Mouse (Mus musculus) spleen, adult 18-20 months (tissue): Measurements from ENCODE around the gene Poldip3.
"Not testable (repeated sequence)": the region's sequence is repeated elsewhere in the genome, so short reads cannot be mapped to it uniquely, and the experiment has no call there.

Source experiments
- DNase-seq, 2 experiments: peaks; one replicate each; pipeline ENCODE4 v3.0.0; 2022; ENCODE audit warnings: mixed read lengths in 2 of 2

Gene Poldip3

DNA sequence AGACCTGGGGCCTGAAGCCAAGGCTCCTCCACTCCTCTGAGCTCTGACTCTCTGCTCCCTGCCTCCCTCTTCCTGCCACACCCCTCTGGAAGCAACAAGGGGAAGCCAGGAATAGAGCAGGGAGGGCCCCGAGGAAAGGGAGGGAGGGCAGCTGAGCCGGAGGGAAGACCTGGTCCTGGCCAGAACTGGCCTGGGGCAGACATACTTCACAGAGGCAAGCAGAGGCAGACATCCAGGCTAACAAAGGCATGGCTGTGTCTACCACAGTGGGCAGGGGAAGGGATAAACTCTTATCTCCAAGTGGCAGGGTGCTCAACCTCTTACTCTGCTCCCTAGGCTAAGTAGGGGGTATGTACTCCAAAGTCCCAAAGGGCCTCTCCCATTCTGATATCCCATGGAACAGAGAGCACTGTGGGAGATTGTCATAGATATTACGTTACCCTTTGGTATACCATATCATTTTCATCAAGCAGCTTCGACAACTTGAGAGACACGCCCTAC, 15.8 kb upstream of the Poldip3 start:
- no peak for DNase-seq

DNA sequence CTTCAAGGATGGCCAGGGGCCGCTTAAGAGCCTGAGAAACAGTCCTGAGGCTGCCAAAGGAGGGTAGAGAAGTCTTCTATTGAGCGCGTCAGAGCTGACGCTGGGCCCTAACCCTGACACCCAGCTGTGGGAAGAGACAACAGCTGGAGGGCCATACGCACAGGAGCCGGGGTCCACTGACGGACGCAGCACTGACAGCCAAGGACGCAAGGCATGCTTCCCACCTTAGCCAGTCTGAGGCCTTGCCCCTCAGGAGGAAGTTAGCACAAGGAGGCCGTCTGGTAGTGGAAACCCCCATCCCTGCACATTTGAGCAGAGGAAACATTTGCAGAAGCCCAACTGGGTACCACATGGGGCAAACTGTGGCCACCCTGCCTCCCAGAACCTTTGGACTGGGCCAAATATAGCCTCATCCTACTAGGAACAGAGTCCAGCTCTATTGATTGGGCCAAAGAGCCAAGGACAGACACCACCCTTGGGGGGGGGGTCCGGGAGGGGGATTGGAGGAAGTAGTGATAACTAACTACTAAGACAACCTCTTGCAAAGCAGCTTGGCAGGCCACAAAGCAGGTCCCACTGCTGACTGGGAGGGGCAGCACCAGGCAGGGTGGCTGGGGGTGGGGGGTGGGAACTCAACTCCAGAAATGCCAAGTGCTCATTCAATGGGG, 13.8 kb upstream of the Poldip3 start:
- DNase-seq, result no peak

DNA sequence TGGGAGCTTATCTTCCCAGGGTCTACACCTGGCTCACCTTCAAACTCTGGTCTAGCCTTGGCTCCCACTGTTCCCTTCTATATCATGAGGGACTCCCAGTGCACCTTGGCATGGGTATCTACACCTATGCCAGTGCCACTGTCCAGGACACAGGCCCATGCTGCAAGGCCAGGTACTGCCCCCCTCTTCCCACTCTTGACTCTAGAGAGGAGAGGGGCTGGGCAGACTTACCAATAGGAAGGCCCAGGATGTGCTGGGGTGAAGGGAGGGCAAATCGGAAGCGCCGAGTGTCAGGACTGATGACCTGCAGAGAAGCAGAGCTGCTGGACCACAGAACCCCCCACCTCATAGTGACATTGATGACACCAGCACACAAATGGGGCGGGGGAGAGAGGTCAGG, 12.8 kb upstream of the Poldip3 start:
- DNase-seq, result no peak

DNA sequence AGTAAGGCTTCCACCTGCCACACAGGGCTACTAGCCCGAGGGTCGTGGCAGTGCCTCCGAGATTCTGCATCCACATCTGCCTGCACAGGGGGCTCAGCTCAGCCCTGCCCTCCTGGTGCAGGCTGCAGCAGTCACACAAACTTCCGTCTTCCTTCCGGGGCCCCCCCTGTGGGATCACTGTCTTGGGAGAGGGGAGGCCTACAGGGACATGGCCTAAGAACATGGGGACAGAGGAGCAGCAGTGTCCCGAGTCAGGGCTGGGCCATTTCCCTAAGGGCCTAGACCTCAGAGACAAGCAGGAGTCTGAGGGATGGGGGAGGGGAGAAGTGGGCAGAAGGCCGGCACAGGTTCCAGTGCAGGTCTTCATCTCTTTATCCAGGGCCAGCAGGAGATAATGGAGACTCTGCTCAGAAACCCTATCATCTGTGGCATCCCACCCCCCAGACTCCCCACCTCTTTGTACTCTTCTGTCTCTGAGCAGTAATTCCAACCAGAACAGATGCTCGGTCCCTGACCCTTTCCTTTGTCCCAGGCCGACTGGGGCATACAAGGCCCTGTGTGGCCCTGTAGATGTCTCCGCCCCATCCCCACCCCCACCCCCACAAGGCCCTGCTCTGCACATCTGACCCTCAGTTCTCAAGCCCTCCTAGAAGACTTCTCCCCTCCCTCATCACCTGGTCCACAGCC, 12.0 kb upstream of the Poldip3 start:
- DNase-seq, result no peak

DNA sequence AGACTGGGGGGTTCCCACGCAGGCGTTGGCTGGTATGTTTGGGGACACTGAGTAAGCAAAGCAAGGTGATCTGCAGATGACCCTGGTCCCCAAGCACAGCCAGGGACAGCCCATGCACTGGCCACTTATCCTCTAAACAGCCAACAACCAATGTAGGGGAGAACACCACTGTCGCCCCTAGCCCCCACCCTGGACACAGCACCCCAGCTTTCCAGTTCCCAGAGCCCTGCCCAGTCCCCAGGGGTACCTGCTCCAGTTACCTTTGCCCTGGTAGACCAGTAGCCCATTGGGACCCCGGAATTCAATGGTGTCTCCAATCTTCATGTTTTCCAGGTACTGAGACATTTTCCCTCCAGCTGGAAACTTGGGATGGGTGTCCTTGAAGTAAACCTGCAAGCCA, 11.4 kb upstream of the Poldip3 start:
- no peak for DNase-seq

DNA sequence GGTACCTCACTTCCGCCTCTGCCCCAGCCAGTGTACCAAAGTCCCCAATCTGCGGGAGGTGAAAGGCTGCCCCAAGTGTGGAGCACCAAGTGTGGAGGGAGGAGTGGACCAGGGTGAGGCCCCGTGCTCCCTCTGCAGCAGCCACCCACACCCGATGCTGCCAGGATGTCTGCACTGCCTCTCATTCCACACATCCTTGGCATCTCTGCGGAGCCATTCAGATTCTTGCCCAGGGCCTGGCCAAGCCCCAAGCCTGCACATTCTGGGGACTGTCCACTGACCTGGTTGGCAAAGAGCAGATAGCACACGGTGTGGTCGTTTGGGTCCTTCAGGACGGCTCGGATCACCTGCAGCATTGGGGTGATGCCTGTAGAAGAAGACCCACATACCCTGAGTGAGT, 10.6 kb upstream of the Poldip3 start:
- no peak for DNase-seq

DNA sequence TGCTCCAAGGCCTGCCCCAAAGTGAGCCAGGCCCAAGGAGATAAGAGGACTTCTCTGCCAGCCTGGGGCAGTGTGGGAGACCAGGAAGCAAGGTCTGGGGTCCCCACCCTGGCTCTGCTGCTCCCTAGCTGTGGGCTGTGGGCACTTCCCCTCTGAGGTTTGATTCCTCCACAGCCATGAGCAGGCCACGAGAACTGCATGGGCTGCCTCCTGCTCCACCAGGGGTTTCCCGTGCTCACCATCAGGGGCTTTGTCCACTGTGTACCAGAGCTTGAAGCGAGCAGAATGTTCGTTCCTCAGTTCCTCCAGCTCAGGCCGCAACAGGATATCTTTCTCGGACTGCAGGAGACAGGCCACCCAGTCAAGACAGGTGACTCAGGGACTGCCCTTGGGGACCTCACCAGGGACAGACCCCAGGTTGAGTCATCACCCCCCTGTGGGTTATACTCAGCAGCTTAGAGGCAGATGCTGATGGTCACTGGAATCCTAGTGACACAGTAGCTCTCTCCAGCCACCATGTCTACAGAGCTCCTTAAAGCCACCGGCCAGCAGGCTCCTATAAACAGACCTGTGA, 9.5 kb upstream of the Poldip3 start:
- no peak for DNase-seq

DNA sequence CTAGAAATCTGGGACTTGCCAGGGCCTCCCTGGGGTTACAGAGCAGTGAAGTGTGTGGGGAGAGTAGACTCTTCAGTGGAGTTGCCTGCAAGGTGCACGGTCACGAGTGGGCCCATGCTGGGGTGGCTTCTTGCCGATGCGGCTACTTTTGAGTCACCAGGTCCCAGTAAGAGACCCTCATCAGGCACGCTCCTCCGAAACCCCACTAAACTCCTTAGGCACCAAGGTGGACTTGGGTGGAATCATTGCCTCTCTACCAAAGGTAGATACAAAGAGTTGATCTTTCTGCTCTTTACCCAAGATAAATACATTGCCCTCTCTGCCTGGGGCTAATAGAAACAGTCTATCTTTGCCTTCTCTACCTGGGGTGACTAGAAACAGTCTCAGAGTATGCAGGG, 8.5 kb upstream of the Poldip3 start:
- DNase-seq, result no peak

DNA sequence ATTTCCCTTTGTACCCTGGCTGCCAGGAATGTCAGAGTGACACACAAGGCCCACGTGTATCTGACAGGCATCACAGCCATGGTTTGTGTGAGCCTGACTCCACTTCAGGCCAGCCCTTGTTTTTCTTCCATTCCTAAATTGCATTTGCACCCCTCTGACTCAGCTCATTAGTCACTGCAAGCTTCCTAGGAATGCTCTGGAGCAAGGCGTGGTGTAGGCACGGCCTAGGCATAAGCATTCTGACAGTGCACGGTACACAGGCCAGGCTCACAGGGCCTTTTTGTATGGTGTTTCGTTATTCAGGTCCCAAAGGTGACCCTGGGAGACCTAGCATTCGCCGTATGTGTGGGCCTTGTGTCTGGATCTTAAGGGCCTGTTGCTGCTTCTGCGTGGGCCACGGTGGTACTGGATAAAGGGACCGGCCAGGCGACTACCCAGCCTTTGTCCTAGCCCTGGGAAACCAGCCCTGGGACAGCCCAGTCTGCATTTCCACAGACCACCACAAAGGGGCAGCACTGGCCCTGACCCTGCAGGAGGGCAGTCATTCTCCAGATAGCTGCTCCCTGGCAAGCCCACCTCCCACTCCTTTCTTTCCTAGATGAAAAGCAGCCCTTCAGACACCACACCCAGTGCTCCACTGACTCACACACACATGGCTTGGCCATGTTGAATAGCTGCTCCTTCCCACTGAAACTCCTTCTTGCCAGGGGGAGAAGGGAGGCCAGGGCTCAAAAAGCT, 7.9 kb upstream of the Poldip3 start:
- DNase-seq, result peak; percentile 32 to 65

DNA sequence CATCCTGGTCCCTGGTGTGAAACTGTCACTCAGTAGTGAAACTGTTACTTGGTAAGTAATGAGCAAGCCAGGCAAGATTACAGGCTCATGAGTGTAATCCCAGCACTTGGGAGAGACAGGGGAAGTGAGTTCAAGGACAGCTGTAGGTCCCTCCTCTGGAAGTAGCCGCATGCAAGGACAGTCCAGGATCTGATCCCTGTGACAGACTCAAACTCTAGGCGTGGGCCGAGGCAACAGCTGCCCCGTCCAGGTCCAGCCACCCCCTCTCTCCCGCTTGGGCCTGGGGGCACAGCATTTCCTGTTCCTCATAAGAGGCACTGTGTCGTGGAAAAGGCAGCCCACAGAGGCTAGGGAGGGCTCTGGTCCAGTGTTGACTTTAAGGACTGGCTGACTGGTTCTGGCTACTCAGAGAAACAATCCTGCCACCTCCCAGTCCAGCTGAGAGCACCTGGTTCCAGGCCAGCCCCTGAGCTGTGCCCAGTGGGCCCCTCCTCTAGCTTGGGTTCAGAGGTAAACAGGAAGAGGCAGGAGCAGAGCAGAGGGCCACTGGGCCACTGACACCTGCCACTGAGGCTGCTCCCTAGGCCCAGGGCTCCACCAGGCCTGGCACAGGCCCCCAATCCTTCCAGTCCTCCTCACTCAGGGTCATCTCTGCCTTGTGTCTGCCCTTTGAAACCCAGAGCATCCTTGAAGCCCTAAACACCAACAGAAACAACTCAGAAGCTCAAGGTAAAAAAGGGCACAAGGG, 6.7 kb upstream of the Poldip3 start:
- DNase-seq, result no peak

DNA sequence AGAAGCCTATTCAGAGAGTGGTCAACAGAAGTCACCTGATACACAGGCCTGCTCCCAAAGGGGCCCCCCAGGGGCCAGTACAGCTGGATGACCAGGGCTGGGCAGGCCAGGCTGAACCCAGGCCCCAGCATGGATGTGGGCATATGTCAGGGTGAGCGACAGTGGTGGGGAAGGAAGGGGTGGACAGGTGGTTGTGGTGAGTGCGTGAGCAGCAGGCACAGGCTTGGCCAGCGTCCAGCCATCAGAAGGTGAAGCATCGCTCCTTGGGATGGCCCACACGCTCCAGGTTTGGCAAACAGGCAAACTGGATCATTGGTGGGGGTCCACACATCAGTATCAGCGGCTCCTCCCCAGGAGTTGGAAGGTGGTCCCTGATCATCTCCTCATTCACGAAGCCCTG, 5.1 kb upstream of the Poldip3 start:
- no peak for DNase-seq

DNA sequence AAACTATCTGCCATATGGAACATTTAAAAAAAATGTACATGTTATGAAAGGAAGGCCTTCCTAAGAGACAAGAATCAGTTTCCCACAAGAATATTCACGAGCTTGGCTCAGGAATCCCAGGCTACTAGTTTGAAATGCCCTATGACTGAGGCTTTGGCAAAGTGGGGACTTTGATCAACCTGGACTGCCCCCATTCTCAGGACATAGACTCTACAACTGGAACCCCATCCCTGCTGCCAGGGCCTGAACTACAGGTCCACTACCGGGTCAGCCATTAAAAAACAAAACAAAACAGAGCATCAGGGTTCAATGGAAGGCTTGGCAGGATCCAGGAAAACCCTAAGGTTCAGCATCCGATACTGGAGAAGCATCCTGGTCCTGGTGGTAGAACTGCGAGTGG, 1.5 kb upstream of the Poldip3 start:
- DNase-seq, result no peak

DNA sequence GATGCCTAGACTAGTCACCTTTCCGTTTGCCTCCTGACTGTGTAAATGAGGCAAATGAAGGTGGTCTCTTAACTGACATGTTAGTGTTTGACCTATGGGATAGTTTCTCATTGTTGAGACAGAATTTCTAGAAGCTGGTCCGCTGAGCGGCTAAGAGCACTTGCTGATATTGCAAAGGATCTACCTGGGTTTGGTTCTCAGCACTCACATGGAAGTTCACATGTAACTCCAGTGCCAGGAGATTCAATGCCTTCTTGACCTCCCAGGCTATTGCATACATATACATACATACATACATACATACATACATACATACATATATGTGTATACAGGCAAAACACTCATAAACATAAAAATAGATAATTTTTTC, 874 bp upstream of the Poldip3 start:
- DNase-seq, result no peak

DNA sequence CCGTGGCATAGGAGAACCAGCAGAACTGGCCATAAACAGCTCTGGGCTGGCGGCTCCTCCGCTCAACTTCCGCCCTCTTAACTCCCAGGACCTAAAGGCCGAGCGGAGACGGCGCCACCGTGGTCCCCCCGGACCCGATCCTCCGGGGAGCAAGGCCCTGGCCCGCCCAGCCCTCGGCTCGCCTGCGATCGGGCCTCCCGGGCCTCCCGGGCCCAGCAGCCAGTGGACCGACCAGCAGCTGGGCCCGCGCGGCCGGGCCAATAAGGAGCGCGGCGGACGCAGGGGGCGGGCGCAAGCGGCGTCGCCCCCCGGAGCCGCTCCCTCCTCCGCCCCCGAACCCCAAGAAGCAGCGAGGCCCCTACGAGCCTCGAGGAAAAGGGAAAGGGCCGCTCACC, 386 bp downstream of the Poldip3 start:
- DNase-seq, result no peak

DNA sequence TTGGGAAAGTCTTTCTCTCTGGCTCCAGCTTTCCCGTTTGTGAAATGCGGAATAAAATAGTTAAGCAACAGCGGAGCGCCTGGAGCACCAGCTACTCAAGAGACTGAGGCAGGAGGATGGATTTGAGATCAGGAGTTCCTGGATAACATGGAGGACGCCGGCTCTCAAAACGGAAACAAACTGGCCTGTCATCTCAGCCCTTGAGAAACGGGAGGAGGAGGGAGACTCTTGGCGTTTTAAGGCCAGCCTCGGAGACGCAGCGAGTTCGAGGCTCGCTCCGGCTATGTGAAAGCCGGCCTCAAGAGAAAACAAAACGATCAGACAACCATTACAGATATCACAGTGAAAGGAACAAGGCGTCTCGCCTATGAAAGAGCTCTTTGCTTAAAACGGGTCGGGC, 789 bp downstream of the Poldip3 start:
- no peak for DNase-seq

DNA sequence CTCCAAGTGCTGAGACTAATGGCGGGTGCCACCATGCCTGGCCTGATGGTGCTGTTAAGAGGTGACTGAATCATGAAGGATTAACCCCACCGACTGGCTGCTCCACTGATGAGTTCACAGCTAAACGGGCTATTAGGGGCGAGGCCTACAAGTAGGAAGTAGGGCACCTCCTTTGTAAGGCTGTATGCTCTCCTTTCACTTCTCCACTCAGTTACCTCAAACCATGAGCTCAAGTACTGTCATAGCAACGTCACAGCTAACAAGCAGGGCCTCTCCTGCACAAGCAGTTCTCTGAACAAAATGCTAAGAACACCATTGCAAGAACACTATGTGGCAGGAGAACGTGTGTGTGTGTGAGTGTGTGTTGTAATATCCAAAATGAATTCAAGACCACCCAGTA, 3.6 kb downstream of the Poldip3 start:
- no peak for DNase-seq

DNA sequence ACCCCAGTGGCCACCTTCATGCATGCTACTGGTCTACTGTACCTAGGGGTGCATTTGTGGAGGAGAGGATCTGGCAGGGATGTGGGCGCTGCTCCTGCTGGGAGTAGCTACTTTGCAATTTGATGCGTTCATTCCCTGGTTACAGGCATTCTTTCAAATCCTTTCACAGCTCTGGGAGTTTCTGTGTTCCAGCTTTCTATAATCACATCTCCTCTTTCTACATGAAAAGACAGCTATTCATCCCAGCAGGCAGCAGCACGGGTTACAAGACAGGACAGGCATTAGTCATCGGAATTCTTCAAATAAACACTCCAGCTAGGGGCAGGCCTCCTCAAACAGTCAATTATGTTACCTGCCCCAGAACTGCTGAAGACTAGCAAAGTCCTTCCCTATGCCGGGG, 6.3 kb downstream of the Poldip3 start:
- DNase-seq, result no peak

DNA sequence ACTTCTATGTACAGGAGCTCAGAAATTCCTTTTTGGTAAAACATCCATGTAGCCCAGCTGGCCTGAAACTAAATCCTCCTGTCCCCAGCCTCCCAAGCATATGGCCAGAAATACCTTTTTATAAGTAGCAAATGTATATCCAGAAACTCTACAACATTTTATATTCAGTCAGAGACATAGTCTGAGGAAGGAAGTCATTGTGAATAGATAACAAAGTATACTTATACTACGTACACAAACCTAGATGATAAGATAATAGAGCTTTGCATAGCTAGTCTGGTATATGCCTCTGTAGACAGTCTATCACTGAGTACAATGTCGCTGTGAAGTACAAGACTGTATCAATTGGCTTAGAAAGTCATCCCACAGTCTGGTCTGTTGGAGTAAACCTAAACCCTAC, 13.5 kb downstream of the Poldip3 start:
- DNase-seq, result no peak

DNA sequence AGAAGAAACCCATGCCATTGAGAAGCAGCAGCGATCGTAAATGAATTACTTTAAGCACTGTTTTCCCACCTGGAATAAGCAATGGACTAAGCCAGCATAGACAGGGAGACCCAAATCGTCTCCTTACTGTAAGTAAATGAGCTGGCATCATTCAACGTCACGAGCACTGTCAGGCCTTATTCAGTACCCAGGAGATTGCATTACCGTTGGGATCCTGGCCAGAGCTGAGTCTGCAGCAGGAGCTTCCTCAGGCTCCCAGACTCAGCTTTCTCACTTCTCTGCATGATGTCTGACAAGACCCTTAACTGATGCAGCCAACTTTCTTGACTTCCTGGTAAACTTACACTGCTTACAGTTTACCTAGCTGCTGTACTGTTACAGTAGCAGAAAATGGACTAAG, 14.5 kb downstream of the Poldip3 start:
- no peak for DNase-seq

DNA sequence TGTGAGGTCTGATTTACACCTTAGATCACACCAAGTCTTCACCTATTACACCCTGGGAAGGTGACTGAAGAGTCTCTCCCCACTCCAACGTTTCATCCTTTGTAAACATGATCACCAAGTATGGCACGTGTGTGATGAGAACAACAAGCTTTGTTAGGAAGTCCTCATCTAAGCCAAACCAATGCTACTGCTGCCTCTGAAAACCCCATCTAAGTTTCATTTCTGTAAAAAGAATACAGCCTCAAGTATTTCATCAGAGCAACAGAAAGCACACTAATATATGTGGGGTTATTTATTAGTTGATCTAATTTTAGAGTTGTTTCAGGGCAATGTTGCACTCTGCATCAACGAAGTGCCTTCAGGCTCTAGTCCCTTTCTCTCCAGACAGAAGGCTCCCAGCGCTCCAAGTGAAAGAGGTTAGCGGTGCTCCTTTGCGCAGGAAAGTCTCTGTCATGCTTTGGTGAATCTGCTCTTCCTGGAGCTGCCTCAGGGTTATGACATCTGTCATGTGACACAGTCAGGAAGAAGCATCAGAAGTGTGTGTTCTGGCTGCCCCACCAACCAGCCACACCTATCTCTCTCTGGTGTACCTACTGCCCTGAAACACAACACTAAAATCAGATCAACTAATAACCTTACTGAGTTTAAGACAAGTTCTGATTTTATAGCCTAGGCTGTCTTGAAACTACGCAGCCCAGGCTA, 19.5 kb downstream of the Poldip3 start:
- DNase-seq, result no peak

DNA sequence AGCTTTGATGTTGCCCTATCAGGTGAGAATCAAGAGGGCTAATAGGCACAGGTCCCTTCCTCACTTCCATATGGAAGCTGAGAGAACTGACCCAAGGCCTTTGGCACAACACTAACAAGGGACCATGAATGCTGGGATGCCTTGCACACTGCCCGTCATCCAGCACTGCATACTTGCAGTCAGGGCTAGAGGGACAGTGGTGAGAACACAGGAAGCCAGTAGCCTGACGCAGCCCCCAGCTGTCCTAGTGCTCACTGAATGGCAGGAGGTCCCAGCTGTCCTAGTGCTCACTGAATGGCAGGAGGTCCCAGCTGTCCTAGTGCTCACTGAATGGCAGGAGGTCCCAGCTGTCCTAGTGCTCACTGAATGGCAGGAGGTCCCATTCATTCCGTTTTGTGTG, 22.1 kb downstream of the Poldip3 start:
- not testable (repeated sequence) for DNase-seq

DNA sequence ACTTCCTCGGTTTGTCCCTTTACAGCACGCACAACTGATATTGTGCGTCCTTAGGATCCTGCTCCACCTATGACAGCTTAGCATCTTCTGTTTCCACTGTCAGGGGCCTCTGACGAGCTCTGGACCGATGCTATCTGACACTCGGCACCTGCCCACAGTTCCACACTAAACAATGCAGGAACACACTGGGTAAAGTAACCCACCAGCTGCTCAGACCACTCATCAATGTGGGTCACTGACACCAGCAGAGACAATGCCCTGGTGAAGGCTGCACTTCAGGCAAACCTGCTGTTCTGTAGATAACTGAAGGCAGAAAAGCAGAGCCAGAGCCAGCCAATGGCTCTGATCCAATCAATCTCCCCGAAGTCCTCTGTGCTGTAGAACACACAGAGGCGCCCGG, 22.6 kb downstream of the Poldip3 start:
- DNase-seq, result no peak
